Mouse (Mus musculus): ENCODE measurements around the gene Cdca8.

GRCm38 (mm10) chr4:124973296-124973695, 34.2 kb upstream of the Cdca8 start:
- TF ChIP-seq CTCF (IDR thresholded peaks at IDR 0.05; ENCODE audit: insufficient read depth, low read depth, low read length) = no peak
- no peak for TF ChIP-seq POLR2A (IDR thresholded peaks at IDR 0.05; ENCODE audit: insufficient read depth, low read depth, low read length)
